Mouse (Mus musculus) left cerebral cortex, postnatal 36 days (tissue): ENCODE measurements around the gene Wtap. TPM values are rescaled to one million over a fixed set of nuclear protein-coding genes. Genes with fewer than 3 reads are reported as not detected.
"Not testable (repeated sequence)": the region's sequence is repeated elsewhere in the genome, so short reads cannot be mapped to it uniquely, and the experiment has no call there.

Experiments
- DNase-seq, 2 experiments: peaks; one replicate each; pipeline ENCODE4 v3.0.0; 2021 to 2022; ENCODE audit warnings: low spot score in 2 of 2, mixed read lengths in 1 of 2
- intact Hi-C: fragments of 180-260 bp; cut with DNase I; formaldehyde crosslinking; loops from one replicate; pipeline ENCODE4 v1.15.1; 2025
- total RNA-seq, 2 experiments: library from RNA; stranded (reverse); gene quantifications; 2 replicates each; pipeline ENCODE4 v1.2.3; 2021

Gene Wtap
- total RNA-seq, 2 experiments from 2014 or later, result 47.6 to 51.5 TPM

DNA sequence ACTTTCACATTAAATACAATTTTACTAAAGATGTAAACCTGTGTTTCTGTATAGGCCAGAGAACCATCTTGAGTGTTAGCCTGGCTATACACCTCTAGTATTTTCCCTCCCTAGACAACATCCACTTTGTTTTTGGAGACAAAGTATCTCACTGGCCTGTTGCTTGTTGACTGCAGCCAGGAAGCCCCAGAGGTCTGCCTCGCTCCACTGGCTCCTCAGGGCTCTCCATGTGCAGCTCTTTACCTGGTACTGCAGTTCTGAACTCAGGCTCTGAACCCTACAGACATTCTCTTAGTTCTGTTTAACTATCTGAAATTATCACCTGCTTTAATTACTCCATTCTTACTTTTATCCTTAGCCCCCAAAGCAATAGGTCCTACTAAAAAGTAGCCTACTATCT lies 15.4 kb downstream of the Wtap start:
- no peak for DNase-seq
- intact Hi-C loops, result no loop called here

DNA sequence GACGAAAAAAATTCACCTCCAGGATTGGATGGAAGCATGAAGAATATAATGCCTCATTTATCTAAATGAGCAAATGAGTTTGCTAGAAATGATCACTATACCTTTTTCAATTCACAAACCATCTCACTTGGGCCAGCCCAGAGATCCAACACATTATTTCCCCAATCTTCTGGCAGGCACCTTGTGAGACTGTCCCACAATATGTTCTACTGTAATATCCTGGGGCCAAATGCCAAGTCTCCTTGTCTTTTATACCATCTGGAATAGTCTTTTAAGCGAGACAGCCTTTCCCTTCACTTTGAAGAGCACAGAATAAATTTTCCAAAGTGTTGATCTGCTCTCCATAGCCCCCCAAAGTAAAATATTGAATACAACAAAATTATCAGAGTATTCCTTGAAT lies 20.1 kb downstream of the Wtap start:
- DNase-seq, result no peak
- intact Hi-C loops, result no loop called here

DNA sequence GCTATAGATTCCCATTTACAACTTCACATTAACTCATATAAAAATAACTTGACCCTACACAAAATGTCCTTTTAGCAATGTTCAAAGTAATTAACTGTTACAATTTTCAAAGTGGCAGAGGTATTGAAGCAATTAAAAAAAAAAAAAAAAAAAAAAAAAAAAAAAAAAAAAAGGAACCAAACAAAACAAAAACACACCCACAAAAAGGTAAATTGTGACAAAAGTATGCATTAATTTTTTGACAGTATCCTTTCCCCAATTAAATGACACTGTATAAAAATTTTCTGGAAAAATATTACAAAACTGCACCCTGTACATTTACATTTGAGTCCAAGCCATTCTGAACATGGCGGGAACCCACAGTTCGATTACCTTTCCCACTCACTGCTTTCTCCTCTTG lies 26.8 kb downstream of the Wtap start:
- no peak for DNase-seq
- intact Hi-C loops, result no loop called here

DNA sequence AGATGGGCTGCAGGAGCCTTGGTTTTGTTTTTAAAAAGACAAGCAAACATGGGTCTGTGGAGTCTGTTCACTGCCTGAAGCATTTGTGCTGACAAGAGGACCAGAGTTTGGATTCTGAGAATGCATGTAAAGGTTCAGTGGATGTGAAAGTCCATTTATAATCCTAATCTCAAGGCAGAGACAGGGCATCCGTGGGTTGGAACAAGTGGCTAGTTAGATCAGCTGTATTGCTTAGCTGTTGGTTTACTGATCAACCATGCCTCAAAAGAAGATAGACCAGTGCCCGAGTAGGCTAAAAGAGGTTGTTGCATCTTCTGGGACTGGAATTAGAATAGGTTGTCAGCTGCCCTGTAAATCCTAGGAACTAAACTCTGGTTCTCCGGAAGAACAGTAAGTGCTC lies 30.5 kb downstream of the Wtap start:
- no peak for DNase-seq
- intact Hi-C loops, result no loop called here

DNA sequence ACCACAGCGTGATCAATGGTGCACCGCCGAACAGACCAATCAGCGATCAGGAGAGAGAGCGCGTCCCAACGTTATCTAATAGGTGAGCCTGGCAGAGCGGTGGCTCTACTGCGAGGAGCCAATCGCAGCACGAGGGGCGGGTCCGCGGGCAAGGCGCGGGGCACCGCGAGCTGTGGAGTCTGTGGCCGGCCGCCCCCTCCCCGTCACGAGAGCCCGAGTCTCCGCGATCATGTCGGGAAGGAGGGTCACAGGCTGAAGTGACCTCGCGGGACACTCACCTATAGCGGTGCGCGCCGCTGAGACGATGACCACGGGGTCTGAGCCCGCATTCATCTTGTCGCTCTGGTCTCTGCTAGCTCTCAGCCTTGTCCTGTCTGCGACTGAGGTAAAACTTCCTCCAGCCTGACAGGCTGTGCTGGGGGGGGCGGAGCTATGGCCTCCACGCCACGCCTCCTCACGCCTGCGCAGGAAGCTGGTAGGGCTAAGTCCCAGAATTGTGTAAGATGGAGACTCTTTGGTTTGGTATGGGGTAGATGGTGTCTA lies 33.6 kb downstream of the Wtap start, which contains the start of gene Acat2:
Acat2 (minus strand) TSS at position 417 of the 543 bp plus-strand sequence.
- intact Hi-C loops, result loop anchor here (2.0 kb wide), 1 partner anchor 44 kb away; the partner anchor contains the start of gene Mrpl18
- peak; percentile 95 to 96 for DNase-seq

DNA sequence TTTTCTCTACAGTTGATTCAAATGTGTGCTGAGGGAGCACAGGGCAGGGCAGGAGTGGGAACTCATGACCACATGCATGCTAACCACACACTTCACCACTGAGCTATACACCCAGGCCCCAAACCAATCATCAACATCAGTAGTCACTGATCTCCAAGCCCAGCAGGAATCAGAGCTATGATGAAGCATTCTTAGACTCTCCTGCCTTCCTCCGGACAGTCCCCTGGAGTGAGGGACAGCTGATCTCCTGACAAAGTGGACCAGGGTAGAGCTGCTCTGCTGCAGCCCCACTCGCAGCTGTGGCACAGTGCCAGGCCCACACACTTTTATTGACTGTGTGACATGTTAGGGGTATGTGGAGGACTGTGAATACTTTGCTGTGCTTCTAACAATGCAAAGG lies 34.6 kb downstream of the Wtap start:
- DNase-seq, intact Hi-C loops: not testable (repeated sequence)

DNA sequence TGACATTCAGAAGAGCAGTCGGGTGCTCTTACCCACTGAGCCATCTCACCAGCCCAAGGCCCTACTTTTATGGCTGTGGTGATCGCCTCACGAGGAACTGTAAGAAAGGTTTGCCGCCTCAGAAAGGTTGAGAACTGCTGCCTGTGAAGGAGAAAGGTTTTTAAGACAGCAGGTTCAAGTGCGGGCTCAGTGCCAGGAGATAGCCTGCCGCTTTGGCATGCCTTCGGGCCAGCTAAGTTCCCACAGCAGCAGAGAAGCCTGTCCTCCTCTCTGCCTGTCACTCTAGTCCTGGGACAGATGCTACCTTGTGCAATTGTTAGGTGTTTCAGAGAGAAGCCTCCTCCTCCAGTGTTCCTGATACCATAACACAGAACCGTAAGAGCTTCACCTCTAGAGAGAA lies 37.3 kb downstream of the Wtap start:
- DNase-seq, result no peak
- intact Hi-C loops, result no loop called here

DNA sequence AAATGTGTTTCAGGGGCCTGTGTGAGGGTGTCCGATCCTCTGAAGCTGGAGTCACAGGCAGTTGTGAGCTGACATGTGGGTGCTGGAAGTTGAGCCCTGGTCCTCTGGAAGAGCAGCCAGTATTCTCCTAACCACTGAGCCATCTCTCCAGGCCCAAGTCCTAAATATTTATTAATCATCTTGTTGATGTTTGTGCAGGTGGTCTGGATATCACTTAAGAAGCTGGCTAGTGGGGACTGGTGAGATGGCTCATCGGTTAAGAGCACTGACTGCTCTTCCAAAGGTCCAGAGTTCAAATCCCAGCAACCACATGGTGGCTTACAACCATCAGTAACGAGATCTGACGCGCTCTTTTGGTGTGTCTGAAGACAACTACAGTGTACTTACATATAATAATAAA lies 44.3 kb downstream of the Wtap start:
- intact Hi-C loops, result no loop called here

DNA sequence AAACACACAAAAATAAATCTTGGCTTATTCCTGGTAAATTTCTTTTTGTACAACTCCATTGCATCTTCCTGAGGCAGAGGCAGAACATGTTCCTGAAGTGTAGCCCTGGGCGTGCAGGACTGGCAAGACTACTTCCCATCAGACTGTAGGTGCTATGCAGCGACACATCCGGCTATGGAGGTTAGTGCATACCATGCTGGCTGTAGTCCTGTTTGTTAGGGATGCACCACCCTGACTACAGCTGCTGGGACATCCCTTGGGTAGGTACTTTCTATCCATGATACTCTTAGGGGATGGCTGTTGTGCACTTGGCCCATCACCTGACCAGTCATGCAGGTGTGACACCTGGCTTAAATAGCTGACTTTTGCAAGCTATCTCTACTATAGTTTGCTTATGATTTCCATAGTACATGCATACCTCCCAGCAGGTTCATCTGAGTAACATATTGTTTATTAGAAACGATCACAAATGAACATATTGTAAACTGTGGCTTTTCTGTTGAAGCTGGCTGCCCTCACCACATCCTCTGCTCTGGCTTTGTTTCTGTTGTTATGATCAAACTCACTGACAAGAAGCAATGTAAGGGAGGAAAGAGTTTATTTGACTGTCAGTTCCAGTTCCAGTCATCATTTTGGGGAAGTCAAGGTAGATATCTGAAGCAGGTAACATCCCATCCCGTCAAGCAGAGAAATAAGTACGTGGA lies 51.4 kb downstream of the Wtap start:
- intact Hi-C loops, result no loop called here
- DNase-seq, result no peak

More for the DNA sequence above, 44.3 kb downstream of the Wtap start:
- DNase-seq, result no peak

DNA sequence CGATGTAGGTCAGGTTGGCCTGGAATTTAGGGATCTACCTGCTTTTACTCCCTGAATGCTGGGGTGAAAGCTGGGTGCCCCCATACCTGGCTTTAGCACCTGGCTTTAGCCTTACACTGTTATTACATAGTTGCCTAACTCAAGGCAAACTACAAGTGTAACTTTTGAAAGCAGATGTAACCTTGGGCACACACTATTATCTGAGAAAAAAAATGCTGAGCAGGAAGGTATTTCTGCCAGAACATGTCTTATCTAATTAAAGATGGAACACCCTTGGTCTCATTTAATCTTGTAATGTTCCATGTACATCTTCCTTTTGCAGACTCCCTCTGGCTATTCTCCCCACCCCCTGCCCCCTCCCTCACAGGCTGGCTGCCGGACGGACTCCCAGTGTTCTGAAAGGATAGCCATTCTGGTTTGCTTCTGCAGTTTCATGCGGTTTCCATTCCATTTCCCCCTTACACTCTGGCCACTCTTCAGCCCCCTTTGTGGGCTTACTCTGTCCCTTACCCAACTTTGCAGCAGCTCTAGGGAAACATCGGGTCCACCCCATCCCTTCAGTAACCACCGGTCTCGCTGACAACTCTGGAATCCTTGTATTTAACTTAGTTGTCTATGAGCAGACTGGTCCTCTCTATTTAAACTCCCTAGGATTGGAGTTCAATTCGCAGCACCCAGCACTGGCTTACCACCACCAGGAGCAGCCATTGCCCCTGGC lies 52.3 kb downstream of the Wtap start:
- intact Hi-C loops, result no loop called here
- no peak for DNase-seq

DNA sequence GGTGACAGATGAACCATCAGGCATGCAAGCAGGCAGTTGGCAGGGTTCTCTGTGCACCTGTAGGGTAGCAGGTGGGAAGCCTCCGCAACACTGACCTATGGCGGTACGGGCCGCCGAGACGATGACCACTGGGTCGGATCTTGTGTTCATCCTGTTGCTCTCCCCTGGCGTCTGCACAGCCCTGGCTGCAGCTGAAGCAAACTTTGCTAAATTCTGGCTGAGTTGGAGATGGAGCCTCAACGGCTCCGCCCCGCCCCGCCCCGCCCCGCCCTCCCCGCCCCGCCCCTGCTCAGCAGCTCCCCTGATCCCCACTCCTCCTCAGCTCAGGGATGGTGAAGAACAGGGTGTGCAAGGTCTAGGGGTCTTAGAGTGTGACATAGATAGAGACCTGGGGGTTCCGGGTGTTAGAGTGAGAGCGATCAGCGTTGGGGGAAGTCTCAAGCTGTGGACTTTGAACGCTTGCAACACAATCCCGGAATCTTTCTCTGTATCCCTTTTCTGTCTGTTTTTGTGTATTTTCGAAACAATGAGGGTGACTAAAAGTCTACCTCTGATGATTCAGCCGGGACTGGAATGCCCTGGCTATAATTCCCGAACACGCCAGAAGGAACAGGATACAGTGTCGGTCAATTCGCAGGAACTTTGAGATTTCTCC lies 53.7 kb downstream of the Wtap start, which contains the start of gene Acat3:
Acat3 (minus strand) TSS at position 450 of the 655 bp plus-strand sequence.
- intact Hi-C loops, result no loop called here
- no peak for DNase-seq

DNA sequence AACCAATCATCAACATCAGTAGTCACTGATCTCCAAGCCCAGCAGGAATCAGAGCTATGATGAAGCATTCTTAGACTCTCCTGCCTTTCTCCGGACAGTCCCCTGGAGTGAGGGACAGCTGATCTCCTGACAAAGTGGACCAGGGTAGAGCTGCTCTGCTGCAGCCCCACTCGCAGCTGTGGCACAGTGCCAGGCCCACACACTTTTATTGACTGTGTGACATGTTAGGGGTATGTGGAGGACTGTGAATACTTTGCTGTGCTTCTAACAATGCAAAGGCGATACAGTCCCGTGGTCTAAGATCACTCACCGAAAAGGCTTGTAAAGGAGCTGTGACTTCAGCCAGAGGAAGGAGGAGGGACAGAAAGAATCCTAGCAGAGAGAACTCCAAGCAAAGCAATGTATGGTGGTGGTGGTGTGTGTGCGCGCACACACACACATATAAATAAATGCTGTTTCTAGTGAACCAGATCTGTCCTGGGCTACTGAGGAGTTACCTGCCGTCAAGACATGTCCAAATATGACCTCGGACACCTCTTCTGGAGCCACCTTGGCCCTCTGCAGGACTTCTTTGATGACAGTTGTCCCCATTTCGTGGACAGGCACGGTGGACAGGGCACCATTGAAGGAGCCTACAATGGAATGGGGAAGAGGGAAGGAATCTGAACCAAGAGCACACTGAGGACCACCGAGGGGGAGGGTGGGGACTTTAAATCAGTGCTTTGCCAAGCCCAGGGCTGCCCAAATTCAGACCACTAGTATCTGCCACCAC lies 54.4 kb downstream of the Wtap start:
- intact Hi-C loops, DNase-seq: not testable (repeated sequence)

DNA sequence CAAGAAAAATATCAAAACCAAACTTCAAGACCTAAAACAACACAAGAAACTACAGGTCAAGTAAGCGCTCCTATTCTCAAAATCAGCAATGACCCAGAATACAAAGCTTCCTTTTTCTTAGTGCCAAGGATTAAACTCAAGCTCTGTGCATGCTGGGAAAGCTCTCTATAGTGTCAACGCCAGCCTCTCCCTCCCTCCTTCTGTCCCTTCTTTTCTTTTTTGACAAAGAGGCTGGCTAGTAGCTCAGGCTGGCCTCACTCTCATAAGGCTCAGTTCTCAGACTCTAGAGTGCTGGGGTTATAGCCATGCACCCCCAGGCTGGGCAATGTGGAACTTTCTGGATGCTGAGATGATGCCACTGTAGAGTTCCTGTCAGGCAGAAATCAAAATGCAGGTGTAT lies 55.9 kb downstream of the Wtap start:
- intact Hi-C loops, result no loop called here

DNA sequence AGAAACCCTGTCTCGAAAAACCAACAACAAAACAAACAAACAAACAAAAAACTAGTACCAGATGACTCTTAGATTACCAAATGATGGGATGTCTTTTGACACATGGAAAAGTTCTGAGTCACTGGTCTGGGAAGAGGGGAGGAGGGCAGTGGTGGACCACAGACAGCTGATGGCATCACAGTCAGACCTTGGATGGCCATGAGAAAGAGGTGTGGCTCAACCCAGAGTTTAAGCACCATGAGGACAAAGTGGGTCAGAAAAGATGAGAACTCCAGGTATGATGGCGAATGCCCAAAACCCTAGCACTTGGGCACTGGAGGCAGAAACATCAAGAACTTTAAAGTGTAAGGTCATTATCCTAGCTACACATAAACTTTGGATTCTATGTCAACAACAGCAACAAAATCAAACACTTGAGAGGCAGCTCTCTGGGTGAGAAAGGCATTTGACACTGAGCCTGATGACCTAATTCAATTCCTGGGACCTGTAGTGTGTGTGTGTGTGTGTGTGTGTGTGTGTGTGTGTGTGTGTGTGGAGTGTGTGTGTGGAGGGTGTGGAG lies 56.5 kb downstream of the Wtap start:
- intact Hi-C loops, result no loop called here
- DNase-seq, result no peak

More for the DNA sequence above, 55.9 kb downstream of the Wtap start:
- DNase-seq, result no peak

DNA sequence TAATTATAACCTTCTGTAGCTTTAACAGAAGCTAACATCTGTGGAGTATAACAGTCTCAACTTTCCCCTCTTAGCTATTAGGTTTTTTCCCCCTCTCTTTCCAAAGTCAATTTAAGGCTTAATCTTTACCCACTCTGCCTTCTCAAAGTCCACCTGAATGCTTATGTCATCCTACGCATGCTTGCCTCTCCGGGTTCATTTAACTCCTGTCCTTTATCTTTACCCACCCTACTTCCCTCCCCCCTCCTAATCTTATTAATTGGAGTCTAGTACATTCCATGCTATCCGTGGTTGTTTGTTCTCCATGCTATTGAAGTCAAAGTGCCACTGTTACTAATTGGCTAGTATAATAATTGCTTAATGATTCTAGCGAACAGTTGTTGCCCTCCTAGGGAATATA lies 58.2 kb downstream of the Wtap start:
- no peak for DNase-seq
- intact Hi-C loops, result no loop called here

DNA sequence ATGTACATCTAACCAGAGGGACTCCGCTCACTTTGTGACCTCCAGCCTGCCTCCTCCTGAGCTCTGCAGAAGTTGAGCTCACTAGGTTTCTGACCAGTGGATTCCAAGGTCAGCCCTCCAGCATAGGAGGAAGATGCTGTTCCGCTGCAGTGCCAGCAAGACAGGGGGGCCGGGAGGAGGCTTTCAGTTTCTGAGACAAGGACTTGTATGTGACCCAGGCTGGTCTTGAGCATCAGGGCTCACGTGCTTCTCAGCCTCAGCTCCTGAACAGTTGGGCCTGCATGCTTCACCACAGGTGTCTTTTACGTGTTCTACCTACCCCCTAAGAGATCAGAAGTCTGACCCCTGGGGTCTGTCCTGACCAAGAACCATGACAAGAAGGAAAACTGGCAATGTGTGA lies 62.4 kb downstream of the Wtap start:
- intact Hi-C loops, DNase-seq: not testable (repeated sequence)

DNA sequence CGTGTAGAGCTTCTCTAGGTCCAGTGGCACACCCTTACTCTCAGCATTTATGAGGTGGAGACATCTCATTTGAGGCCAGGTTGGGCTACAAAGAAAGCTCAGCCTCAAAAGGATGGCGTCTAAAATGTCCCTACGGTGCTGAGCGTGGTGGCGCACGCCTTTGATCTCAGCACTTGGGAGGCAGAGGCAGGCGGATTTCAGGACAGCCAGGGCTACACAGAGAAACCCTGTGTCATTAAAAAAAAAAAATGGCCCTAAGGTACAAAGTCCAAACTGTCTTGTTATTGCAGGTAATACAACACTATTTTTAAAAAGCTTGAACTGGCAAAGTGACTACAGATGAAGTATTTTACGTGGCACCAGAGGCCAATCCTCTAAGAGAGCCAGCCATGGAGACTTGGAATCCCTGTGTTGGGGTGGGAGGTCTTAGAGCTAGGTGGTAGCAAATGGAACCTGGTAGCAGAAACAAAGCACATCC lies 68.2 kb downstream of the Wtap start:
- DNase-seq, result no peak
- intact Hi-C loops, result no loop called here

DNA sequence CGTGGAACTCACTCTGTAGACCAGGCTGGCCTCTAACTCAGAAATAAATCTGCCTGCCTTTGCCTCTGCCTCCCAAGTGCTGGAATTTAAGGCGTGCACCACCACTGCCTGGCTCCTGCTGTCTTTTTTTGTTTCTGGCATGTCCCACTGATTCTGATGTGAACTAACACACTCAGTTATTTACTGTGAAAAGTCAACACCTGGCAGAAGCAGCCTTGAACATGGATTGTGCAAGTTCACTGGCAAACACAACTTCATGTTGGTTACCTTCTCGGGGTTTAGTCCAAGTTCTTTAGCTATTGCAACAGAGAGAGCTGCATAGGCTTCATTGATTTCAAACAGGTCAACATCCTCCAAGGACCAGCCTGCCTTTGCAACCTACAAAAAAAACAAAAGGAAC lies 69.0 kb downstream of the Wtap start:
- intact Hi-C loops, result no loop called here
- DNase-seq, result no peak

DNA sequence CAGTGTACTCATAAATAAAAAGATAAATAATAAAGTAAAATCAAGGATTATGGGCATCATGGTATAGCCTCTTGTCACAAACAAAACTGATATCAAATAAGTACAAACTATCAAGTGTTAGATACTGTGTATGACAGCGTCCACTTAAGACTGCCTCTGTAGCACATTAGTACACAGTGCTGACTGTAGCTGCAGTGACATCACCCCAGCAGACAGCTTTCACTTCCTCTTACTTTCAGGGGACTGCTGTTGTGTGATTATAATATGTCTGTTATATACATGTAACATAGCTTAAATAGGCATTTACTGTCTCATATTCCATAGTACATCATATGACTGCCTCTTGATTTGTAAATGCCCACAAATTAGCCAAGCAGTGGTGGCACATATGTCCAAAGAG lies 72.9 kb downstream of the Wtap start:
- intact Hi-C loops, result no loop called here
- no peak for DNase-seq
